Mouse (Mus musculus): ENCODE measurements around the gene Arhgap15.
"Not testable (repeated sequence)": the region's sequence is repeated elsewhere in the genome, so short reads cannot be mapped to it uniquely, and the experiment has no call there.

Gene Arhgap15

DNA sequence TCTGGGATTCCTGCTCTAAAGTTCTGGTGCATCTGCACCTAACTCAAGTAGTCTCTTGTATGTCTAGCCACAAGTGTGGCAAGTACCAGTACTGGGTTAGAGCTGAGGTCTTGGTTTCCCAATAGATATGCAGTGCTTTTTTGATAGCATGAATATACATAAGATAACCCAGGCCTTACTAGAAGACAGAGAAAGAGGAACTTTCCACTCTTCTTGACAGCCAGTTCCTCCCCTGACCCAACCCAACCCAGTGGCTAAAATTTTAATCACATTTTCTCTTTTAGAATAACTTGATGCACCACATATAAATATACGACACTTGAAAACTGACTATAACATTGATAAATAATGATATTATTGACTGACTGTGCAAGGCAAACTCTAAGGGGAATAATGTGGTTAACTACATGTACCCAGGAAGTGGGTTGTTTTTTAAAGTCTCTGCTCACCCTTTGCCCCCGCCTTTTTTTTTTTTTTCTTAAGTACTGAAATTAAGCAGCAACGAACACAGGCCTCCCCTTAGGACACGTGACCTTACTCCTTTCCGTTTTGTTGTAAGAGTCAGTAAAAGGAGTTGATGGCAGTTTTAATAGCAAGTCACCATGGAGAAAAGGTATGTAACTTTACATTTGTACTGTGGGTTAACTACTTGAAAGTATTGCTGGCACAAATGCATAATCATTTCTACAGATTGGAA lies at the start of gene Arhgap15:
Gene Arhgap15 (plus strand): TSS at position 538 of the 697 bp plus-strand sequence.
- no peak for DNase-seq (ENCODE audit: low spot score)

DNA sequence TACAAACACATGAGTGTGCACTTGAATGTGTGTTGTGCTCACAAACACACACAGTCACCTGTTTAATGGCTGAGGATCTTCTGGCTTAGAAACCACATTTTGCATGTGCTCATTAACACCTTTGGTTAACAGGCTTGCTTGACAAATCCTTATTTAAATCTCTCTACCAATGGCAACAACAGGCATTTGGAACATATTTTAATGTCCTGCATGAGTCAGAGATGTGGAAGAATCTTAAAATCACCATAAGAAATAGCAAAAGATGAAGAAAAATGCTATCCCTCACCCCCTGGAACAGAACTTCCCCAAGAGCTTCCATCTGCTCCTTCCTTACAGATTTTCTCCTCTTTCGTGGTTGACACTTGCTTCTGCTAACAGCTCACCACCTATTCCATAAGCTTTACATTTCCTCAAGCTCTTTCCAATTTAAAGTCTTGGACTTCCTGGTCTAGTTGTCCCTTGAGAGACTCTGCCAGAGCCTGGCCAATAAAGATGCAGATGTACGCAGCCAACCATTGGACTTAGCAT lies 35.9 kb upstream of the Arhgap15 start:
- no peak for DNase-seq (ENCODE audit: low spot score)

DNA sequence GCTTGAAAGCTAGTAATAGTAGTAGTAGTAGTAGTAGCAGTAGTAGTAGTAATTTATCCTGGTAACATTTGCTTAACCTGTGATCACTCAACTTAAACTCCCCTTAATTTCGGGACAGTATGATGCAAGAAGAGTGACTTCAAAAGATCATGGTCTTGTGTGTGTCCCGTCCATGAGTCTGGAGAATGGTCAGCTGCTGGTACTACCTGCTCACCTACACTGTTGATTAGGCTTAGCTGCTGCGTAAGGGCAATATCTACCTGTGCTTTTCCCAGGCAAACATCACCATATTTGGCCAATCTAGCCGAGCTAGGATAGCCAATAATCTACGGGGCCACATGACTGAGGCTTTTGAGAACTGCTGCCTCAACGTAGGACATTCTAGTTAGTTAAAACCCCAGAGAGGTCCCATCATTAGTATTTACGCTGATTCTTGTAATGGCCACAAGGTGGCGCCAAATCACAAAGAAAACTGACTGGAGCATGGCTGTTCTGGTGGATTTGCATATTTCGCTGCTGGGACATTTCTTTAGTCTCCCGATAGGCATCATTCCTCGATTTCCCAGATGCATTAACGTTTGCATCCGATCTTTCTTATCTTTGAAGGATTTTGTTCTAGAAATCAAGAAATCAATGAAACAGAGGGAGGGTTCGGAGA lies 26.0 kb upstream of the Arhgap15 start:
- peak; percentile 89 for DNase-seq (ENCODE audit: low spot score)

DNA sequence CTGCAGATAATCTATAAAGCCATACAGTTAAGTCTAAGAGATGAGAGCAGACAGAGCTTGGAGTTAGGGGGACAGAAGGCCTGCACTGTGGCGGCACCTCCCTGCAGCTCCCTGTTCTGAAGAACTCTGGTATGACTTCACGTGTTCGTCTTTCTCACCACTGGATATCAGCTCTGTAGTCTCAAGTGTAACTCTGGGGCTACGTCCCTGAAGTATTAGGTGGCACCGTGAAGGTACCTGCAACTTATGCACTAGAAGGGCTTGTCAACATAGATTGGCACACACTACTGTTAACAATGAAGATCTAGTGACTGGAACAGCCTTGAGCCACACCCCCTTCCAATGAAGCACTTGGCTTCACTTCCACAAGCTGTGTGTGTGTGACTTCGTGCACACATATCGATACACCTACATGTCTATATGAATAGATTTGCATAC lies 25.5 kb upstream of the Arhgap15 start:
- DNase-seq (ENCODE audit: low spot score), result no peak

GRCm38 (mm10) chr2:43727181-43727580 lies 21.4 kb upstream of the Arhgap15 start:
- DNase-seq (ENCODE audit: low spot score), result no peak

GRCm38 (mm10) chr2:43727693-43728092 lies 20.9 kb upstream of the Arhgap15 start:
- DNase-seq (ENCODE audit: low spot score), result no peak

GRCm38 (mm10) chr2:43728831-43729230 lies 19.8 kb upstream of the Arhgap15 start:
- DNase-seq (ENCODE audit: low spot score), result no peak

GRCm38 (mm10) chr2:43732396-43732795 lies 16.2 kb upstream of the Arhgap15 start:
- DNase-seq (ENCODE audit: low spot score), result no peak

DNA sequence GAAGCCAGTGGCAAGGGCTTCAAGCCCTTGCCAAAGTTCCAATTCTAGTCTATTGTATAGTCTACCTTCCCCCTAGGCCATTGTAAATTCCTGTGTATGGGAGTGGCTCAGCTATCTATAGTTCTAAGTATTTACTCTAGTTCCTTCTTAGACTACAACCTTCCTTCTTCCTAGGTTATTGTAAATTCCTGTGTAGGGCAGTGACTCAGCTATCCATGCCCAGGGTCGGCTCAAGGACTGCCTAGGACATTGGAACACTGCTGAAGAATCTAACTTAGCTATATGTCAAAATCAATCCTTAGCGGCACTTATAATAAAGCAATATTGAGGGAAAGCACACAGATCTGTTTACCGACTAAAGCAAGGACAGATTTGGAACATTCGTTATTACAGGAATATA lies 13.6 kb upstream of the Arhgap15 start:
- not testable (repeated sequence) for DNase-seq (ENCODE audit: low spot score)

DNA sequence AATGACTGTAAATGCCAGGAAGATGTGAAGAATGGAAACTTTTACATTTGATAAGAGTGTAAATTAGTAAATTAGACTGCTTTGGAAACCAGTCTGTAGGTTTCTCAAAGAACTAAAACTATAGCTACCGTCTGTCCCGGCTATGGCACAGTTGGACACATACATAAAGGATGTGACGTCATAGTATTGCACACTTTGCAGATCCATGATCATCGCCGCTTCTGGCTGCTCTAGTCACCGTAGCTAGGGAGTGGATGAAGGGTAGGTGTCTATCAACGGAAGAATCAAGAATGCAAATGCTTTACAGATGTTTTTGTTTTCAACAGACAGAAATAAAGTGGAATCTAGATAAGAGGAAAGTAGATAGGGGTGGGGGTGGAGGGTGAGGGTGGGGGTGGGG lies 11.1 kb upstream of the Arhgap15 start:
- no peak for DNase-seq (ENCODE audit: low spot score)

DNA sequence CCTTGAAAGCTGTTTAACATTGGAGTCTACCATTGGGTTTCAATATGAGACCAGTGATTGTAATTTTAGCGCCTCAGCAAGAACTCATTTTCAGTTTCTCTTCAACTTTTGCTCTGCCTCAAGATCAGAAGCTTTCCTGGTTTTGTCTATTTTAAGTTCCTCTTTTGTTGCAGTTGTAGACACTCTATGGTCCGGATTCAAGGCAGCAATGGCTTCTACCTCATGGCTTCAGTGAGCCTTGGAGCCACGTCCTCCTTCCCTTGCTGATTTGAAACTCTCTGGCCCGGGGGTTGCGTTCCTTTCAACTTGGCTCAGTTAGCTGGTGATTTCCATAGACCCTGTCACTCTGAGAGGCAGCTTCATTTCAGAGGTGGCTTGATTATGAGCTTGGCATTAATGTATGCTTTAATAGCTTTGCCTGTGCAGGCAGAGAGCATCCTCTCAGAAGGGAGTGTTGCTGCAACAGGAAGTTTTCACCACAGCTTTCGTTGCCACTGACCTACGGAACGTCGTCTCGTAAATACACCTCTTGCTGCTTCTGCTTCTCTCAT lies 10.0 kb upstream of the Arhgap15 start:
- DNase-seq (ENCODE audit: low spot score), result no peak

DNA sequence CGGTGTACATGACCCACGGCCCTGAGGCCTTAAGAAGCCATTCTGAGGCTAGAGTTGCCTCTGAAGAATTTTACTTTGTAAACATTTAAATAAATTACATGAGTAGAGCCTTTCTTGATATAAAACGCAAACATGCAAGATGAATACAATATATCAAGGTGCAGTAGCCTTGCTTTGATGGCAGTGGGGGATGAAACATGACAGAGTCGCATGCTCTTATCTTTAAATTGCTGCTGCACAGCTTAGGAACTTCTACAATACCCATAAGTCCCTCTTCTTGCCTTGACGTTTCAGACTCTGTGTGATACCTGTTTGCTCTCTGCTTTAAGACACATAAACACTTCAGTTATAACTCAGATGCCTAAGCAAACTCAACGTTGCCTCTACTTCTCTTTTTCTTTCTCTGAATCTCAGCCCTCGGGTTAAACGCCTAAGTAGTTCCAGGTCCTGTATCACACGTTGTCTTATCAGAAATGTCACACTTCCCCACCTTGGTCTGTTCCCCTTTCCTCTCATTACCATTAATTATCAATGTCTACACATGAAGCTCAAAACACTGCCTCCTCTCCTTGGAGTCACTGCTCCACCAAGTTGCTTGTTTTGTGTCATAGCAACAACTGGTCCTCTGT lies 9.3 kb upstream of the Arhgap15 start:
- no peak for DNase-seq (ENCODE audit: low spot score)

DNA sequence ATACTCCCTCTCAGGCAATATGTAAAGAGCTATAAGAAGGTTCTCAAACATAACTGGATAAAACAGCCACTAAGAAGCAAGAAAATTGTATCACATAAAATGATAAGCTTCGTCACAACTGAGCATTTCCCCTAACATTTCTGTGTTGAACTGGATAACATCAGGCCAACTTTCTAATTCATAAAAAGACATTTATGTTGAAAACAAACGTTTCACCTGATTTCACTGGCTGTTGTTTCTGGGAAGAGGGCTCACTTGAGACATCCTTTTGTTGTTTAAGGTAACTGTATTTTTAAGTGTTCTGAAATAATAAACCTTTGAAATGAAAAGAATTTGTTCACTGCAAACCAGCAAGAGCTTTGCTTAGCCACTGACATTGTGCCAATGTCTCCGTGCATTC lies 697 bp downstream of the Arhgap15 start:
- no peak for DNase-seq (ENCODE audit: low spot score)

GRCm38 (mm10) chr2:43755899-43756298 lies 7.3 kb downstream of the Arhgap15 start:
- DNase-seq (ENCODE audit: low spot score), result no peak

- no peak for DNase-seq (ENCODE audit: low spot score)
These were observed 8.0 kb downstream of the Arhgap15 start for GRCm38 (mm10) chr2:43756626-43757025.

- no peak for DNase-seq (ENCODE audit: low spot score)
These were observed 13.1 kb downstream of the Arhgap15 start for GRCm38 (mm10) chr2:43761735-43762134.

DNA sequence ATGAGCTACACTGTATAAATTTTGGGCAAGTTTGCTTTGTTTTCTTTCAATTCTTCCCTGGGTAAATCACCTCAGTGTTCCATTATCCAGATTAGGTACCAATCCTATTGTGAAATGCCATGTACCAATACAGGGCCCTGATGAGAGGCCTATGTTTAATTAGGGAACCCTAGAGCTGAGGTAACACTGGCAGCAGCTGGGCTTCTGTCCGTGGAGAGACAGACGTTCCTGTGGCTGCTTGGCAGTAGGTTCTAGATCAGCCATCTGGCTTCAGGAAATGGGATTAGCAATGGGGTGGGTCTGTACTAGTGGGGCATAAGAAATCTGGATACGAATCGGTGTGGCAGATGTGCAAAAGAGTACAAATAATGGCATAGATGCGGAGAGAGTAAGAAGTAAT lies 14.7 kb downstream of the Arhgap15 start:
- no peak for DNase-seq (ENCODE audit: low spot score)

DNA sequence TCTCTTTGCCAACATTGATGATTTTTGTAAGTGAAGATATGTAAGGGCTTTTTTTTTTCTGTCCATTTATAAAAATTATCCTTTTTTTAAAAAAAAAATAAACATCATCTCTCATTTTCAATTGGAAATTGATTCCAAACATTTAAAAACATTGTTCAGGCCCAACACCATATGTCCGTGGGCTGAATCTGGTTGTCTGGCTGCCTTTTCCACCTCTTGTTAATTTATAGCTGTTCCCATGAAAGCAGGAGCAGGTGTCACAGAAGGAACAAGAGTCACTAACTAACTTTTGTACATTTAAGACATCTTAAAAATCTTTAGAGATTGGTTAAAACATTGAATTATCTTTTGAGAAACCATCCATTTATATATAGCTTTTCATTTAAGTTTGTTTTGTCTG lies 15.8 kb downstream of the Arhgap15 start:
- DNase-seq (ENCODE audit: low spot score), result no peak

- no peak for DNase-seq (ENCODE audit: low spot score)
These were observed 17.6 kb downstream of the Arhgap15 start for GRCm38 (mm10) chr2:43766200-43766599.

DNA sequence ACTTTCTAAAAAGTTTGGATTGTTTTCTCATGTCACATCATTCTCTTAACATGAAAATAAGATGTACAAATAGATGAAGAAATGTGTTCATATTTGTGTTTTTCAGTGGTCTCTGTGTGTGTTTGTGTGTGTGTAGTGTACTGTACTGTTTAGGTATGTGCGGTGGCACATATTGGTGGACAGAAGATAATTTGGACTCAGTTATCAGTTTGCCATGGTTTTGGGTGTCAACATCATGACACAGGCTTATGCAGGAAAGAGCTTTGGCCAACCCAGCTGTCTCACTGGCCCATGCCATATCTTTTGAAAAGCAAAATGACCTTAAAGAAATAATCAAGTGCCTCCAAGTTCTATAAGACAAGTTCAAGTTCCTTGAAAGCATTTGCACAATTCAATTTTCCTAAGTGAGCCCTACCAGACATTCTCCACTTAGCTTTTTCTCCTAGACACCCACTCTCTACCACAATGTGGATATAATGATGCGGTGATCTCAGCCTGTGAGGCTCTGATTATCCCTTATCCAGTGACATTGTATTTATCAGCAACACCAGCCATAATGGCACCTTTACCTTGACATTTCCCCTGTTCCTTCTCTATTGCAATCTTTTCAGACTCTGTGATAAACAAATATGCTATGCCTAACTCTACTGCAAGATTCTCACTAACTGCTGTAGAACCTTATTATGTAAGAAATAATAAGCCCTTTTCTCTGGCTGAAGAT lies 21.4 kb downstream of the Arhgap15 start:
- no peak for DNase-seq (ENCODE audit: low spot score)

GRCm38 (mm10) chr2:43772640-43773039 lies 24.0 kb downstream of the Arhgap15 start:
- no peak for DNase-seq (ENCODE audit: low spot score)

DNA sequence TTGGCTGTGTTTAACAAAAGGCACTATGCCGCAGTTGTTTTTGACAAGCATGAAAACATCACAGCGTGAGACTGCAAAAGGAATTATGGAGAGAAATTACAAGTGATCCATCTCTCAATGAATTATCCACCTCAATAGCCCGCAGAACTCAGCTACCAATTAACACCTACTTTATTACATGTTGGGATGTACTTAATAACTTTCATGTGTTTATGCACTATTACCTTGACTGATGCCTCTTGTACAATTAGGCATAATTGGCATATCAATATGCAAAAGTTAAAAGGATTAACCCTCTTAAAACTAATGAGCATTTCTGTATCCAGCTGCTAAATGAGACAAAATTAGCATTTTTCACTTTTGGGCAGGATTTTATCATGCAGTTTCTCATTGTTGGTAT lies 33.5 kb downstream of the Arhgap15 start:
- DNase-seq (ENCODE audit: low spot score), result no peak

All from embryo, embryonic 10 days (tissue).